Mouse (Mus musculus): ENCODE measurements around the gene Eml2. TPM values are rescaled to one million over a fixed set of nuclear protein-coding genes. Genes with fewer than 3 reads are reported as not detected.

The Eml2 gene
- polyA plus RNA-seq, 1 experiment from 2014 or later = 1.9 TPM

GRCm38 (mm10) chr7:19157160-19157800 is 18.9 kb upstream of the Eml2 start:
- H3K4me1 ChIP-seq (replicated peaks; ENCODE audit: control insufficient read depth, insufficient read depth, low read length) = peaks cover 17% of the 10 kb centered on the region
- peak overlapping the region; percentile 26; the same call in 1 of the 2 replicates for H3K4me2 ChIP-seq (ENCODE audit: low read length)
- peaks cover 23% of the 10 kb centered on the region for H3K36me3 ChIP-seq (ENCODE audit: control insufficient read depth, insufficient read depth, low read length)
- H3K27me3 ChIP-seq (replicated peaks; ENCODE audit: control insufficient read depth, insufficient read depth, low read length) = peaks cover 12% of the 10 kb centered on the region
- no peak overlapping the region for H3K4me3 ChIP-seq (ENCODE audit: low read depth, low read length)
- no peak overlapping the region for H3K9ac ChIP-seq (ENCODE audit: low read length)
- H3K27ac ChIP-seq (ENCODE audit: low read depth) = no peak overlapping the region
- ATAC-seq (replicated peaks; ENCODE audit: low FRiP score, low TSS enrichment, low read depth) (peak; percentile 61), DNase-seq (ENCODE audit: low spot score) (peak; percentile 98)
- WGBS = 5% methylated on average over 30 of the region's 30 CpGs
- H3K9me3 ChIP-seq (ENCODE audit: control insufficient read depth, low read length) = no peaks in the 10 kb centered on the region

- ATAC-seq (replicated peaks; ENCODE audit: low FRiP score, low TSS enrichment, low read depth) (no peak), DNase-seq (ENCODE audit: low spot score) (no peak)
- no peaks in the 10 kb centered on the region for H3K9me3 ChIP-seq (ENCODE audit: control insufficient read depth, low read length)
- peaks cover 12% of the 10 kb centered on the region for H3K27me3 ChIP-seq (replicated peaks; ENCODE audit: control insufficient read depth, insufficient read depth, low read length)
- no peak overlapping the region for H3K4me2 ChIP-seq (ENCODE audit: low read length)
- no peak overlapping the region for H3K27ac ChIP-seq (ENCODE audit: low read depth)
- H3K4me1 ChIP-seq (replicated peaks; ENCODE audit: control insufficient read depth, insufficient read depth, low read length) = peaks cover 17% of the 10 kb centered on the region
- H3K4me3 ChIP-seq (ENCODE audit: low read depth, low read length) = no peak overlapping the region
- WGBS = 58% methylated on average over 11 of the region's 11 CpGs
- H3K9ac ChIP-seq (ENCODE audit: low read length) = no peak overlapping the region
- peaks cover 11% of the 10 kb centered on the region for H3K36me3 ChIP-seq (ENCODE audit: control insufficient read depth, insufficient read depth, low read length)
These were observed 17.6 kb upstream of the Eml2 start for GRCm38 (mm10) chr7:19158601-19159000.

- 11% methylated on average over 18 of the region's 18 CpGs for WGBS
These were observed 16.8 kb upstream of the Eml2 start for GRCm38 (mm10) chr7:19159411-19159810.

GRCm38 (mm10) chr7:19160115-19160514 is 16.1 kb upstream of the Eml2 start:
- H3K4me1 ChIP-seq (replicated peaks; ENCODE audit: control insufficient read depth, insufficient read depth, low read length) = peaks cover 27% of the 10 kb centered on the region

More at GRCm38 (mm10) chr7:19159411-19159810, 16.8 kb upstream of the Eml2 start:
- no peak overlapping the region for H3K9ac ChIP-seq (ENCODE audit: low read length)
- no peak overlapping the region for H3K27ac ChIP-seq (ENCODE audit: low read depth)
- peaks cover 6% of the 10 kb centered on the region; the same call in 1 of the 2 replicates for H3K36me3 ChIP-seq (ENCODE audit: control insufficient read depth, insufficient read depth, low read length)
- H3K4me1 ChIP-seq (replicated peaks; ENCODE audit: control insufficient read depth, insufficient read depth, low read length) = peaks cover 20% of the 10 kb centered on the region
- no peak for DNase-seq (ENCODE audit: low spot score)
- H3K4me2 ChIP-seq (ENCODE audit: low read length) = peak overlapping the region; percentile 68
- H3K27me3 ChIP-seq (replicated peaks; ENCODE audit: control insufficient read depth, insufficient read depth, low read length) = peaks cover 12% of the 10 kb centered on the region
- ATAC-seq (replicated peaks; ENCODE audit: low FRiP score, low TSS enrichment, low read depth) = no peak
- no peaks in the 10 kb centered on the region for H3K9me3 ChIP-seq (ENCODE audit: control insufficient read depth, low read length)
- H3K4me3 ChIP-seq (ENCODE audit: low read depth, low read length) = peak overlapping the region; percentile 31

GRCm38 (mm10) chr7:19162928-19163327 is 13.3 kb upstream of the Eml2 start:
- Histone ChIP-seq H3K27ac (ENCODE audit: low read depth) (no peak overlapping the region), H3K9ac (ENCODE audit: low read length) (no peak overlapping the region), H3K36me3 (ENCODE audit: control insufficient read depth, insufficient read depth, low read length) (no peaks in the 10 kb centered on the region), H3K9me3 (ENCODE audit: control insufficient read depth, low read length) (no peaks in the 10 kb centered on the region), H3K27me3 (replicated peaks; ENCODE audit: control insufficient read depth, insufficient read depth, low read length) (peaks cover 21% of the 10 kb centered on the region), H3K4me1 (replicated peaks; ENCODE audit: control insufficient read depth, insufficient read depth, low read length) (peaks cover 22% of the 10 kb centered on the region), H3K4me2 (ENCODE audit: low read length) (no peak overlapping the region), H3K4me3 (ENCODE audit: low read depth, low read length) (no peak overlapping the region)
- DNase-seq (ENCODE audit: low spot score) = no peak
- ATAC-seq (replicated peaks; ENCODE audit: low FRiP score, low TSS enrichment, low read depth) = no peak
- 80% methylated on average over 7 of the region's 7 CpGs for WGBS

More at GRCm38 (mm10) chr7:19160115-19160514, 16.1 kb upstream of the Eml2 start:
- DNase-seq (ENCODE audit: low spot score) = peak; percentile 86
- Histone ChIP-seq H3K27ac (ENCODE audit: low read depth) (no peak overlapping the region), H3K9me3 (ENCODE audit: control insufficient read depth, low read length) (no peaks in the 10 kb centered on the region), H3K4me2 (ENCODE audit: low read length) (peak overlapping the region; percentile 68), H3K4me3 (ENCODE audit: low read depth, low read length) (peak overlapping the region; percentile 31), H3K27me3 (replicated peaks; ENCODE audit: control insufficient read depth, insufficient read depth, low read length) (peaks cover 19% of the 10 kb centered on the region), H3K36me3 (ENCODE audit: control insufficient read depth, insufficient read depth, low read length) (peaks cover 5% of the 10 kb centered on the region; the same call in 1 of the 2 replicates), H3K9ac (ENCODE audit: low read length) (peak overlapping the region; percentile 18; the same call in 1 of the 2 replicates)
- peak; percentile 54 for ATAC-seq (replicated peaks; ENCODE audit: low FRiP score, low TSS enrichment, low read depth)
- 3% methylated on average over 20 of the region's 20 CpGs for WGBS

GRCm38 (mm10) chr7:19163752-19164151 is 12.5 kb upstream of the Eml2 start:
- WGBS = 19% methylated on average over 12 of the region's 12 CpGs
- no peak overlapping the region for H3K4me3 ChIP-seq (ENCODE audit: low read depth, low read length)
- H3K36me3 ChIP-seq (ENCODE audit: control insufficient read depth, insufficient read depth, low read length) = no peaks in the 10 kb centered on the region
- peaks cover 21% of the 10 kb centered on the region for H3K27me3 ChIP-seq (replicated peaks; ENCODE audit: control insufficient read depth, insufficient read depth, low read length)
- no peak overlapping the region for H3K27ac ChIP-seq (ENCODE audit: low read depth)
- DNase-seq (ENCODE audit: low spot score) (no peak), ATAC-seq (replicated peaks; ENCODE audit: low FRiP score, low TSS enrichment, low read depth) (peak; percentile 22; the same call in 1 of the 2 replicates)
- peaks cover 22% of the 10 kb centered on the region for H3K4me1 ChIP-seq (replicated peaks; ENCODE audit: control insufficient read depth, insufficient read depth, low read length)
- no peaks in the 10 kb centered on the region for H3K9me3 ChIP-seq (ENCODE audit: control insufficient read depth, low read length)
- H3K4me2 ChIP-seq (ENCODE audit: low read length) = peak overlapping the region; percentile 11
- H3K9ac ChIP-seq (ENCODE audit: low read length) = no peak overlapping the region

GRCm38 (mm10) chr7:19164189-19164588 is 12.0 kb upstream of the Eml2 start:
- H3K9ac ChIP-seq (ENCODE audit: low read length) = no peak overlapping the region
- 1% methylated on average over 6 of the region's 6 CpGs for WGBS

GRCm38 (mm10) chr7:19164978-19165377 is 11.2 kb upstream of the Eml2 start:
- Histone ChIP-seq H3K4me3 (ENCODE audit: low read depth, low read length) (no peak overlapping the region), H3K27ac (ENCODE audit: low read depth) (no peak overlapping the region)

More at GRCm38 (mm10) chr7:19164189-19164588, 12.0 kb upstream of the Eml2 start:
- H3K36me3 ChIP-seq (ENCODE audit: control insufficient read depth, insufficient read depth, low read length) = no peaks in the 10 kb centered on the region
- ATAC-seq (replicated peaks; ENCODE audit: low FRiP score, low TSS enrichment, low read depth) (peak; percentile 58), DNase-seq (ENCODE audit: low spot score) (no peak)
- H3K4me3 ChIP-seq (ENCODE audit: low read depth, low read length) = no peak overlapping the region
- H3K4me2 ChIP-seq (ENCODE audit: low read length) = peak overlapping the region; percentile 33
- H3K27ac ChIP-seq (ENCODE audit: low read depth) = no peak overlapping the region
- peaks cover 22% of the 10 kb centered on the region for H3K4me1 ChIP-seq (replicated peaks; ENCODE audit: control insufficient read depth, insufficient read depth, low read length)
- H3K27me3 ChIP-seq (replicated peaks; ENCODE audit: control insufficient read depth, insufficient read depth, low read length) = peaks cover 18% of the 10 kb centered on the region
- no peaks in the 10 kb centered on the region for H3K9me3 ChIP-seq (ENCODE audit: control insufficient read depth, low read length)

More at GRCm38 (mm10) chr7:19164978-19165377, 11.2 kb upstream of the Eml2 start:
- H3K4me1 ChIP-seq (replicated peaks; ENCODE audit: control insufficient read depth, insufficient read depth, low read length) = peaks cover 22% of the 10 kb centered on the region
- H3K36me3 ChIP-seq (ENCODE audit: control insufficient read depth, insufficient read depth, low read length) = no peaks in the 10 kb centered on the region
- DNase-seq (ENCODE audit: low spot score) (no peak), ATAC-seq (replicated peaks; ENCODE audit: low FRiP score, low TSS enrichment, low read depth) (peak; percentile 48)
- peak overlapping the region; percentile 33 for H3K4me2 ChIP-seq (ENCODE audit: low read length)
- 3% methylated on average over 13 of the region's 13 CpGs for WGBS
- no peaks in the 10 kb centered on the region for H3K9me3 ChIP-seq (ENCODE audit: control insufficient read depth, low read length)
- H3K27me3 ChIP-seq (replicated peaks; ENCODE audit: control insufficient read depth, insufficient read depth, low read length) = peaks cover 10% of the 10 kb centered on the region
- H3K9ac ChIP-seq (ENCODE audit: low read length) = no peak overlapping the region
